In genomic region chr16:62853611-62854126, GRCm38 (mm10) we compare ENCODE assay signal across 8 mouse cellular contexts. TPM values are rescaled to one million over a fixed set of nuclear protein-coding genes. Genes with fewer than 3 reads are reported as not detected.
DNase-seq lines count a peak whose midpoint lies in the region; ATAC-seq and TF ChIP-seq lines count a peak whose summit lies in the region.

No protein-coding gene starts in this region.

- H3K36me3 ChIP-seq in CH12.LX (replicated peaks in 1 of 2; ENCODE audit: control insufficient read depth in 1 of 2, insufficient read depth in 1 of 2, low read length in 1 of 2): no peaks in the 10 kb centered on the region
- H3K36me3 ChIP-seq in forebrain, embryonic 15.5 days: no peaks in the 10 kb centered on the region
- no peaks in the 10 kb centered on the region for H3K36me3 ChIP-seq in liver, embryonic 15.5 days (replicated peaks)

- H3K27me3 ChIP-seq in CH12.LX (replicated peaks): peaks cover 4% of the 10 kb centered on the region
- no peaks in the 10 kb centered on the region for H3K27me3 ChIP-seq in forebrain, embryonic 15.5 days
- no peaks in the 10 kb centered on the region for H3K27me3 ChIP-seq in liver, embryonic 15.5 days

- TF ChIP-seq EP300 in CH12.LX (IDR thresholded peaks at IDR 0.05; ENCODE audit: low read length): peak; percentile 9; the same call in 1 of the 2 replicates

- H3K9ac ChIP-seq in CH12.LX (ENCODE audit: insufficient read depth, low read depth): peak overlapping the region; percentile 64
- peak overlapping the region; percentile 60 for H3K9ac ChIP-seq in forebrain, embryonic 15.5 days (replicated peaks)
- peak overlapping the region; percentile 61; the same call in 1 of the 2 replicates for H3K9ac ChIP-seq in liver, embryonic 15.5 days

- no peaks in the 10 kb centered on the region for H3K79me2 ChIP-seq in CH12.LX (replicated peaks; ENCODE audit: control insufficient read depth, extremely low read depth, insufficient read depth, poor library complexity, severe bottlenecking)

- TF ChIP-seq CTCF in CH12.LX (conservative IDR thresholded peaks at IDR 0.05 in 1 of 2, IDR thresholded peaks at IDR 0.05 in 1 of 2; ENCODE audit: low read depth in 2 of 2, low read length in 2 of 2): no peak

- H3K4me2 ChIP-seq in CH12.LX (ENCODE audit: insufficient read depth, low read depth, poor library complexity, severe bottlenecking): peak overlapping the region; percentile 100
- peak overlapping the region; percentile 70 for H3K4me2 ChIP-seq in forebrain, embryonic 15.5 days (replicated peaks)
- peak overlapping the region; percentile 86 for H3K4me2 ChIP-seq in liver, embryonic 15.5 days

- peak; percentile 27 for DNase-seq in 3134 (ENCODE audit: extremely low read depth, insufficient read length, low spot score)
- no peak for DNase-seq in CH12.LX (ENCODE audit: extremely low read depth)
- no peak for DNase-seq in right cerebral cortex, adult 2 months (ENCODE audit: low spot score in 2 of 2)
- no peak for DNase-seq in thymus, postnatal 4 days
- no peak for DNase-seq in kidney, postnatal 4 days
- no peak for DNase-seq in ovary, adult 18-20 months (ENCODE audit: low spot score)

- dilution Hi-C loops in CH12.LX (cut with MboI; ENCODE audit: extremely low pct_ligation_motif_present, extremely low pct_unique_long_range_greater_than_20kb, low sequenced_read_pairs): no loop called here

- peak overlapping the region; percentile 17 to 69 (median 49) for H3K4me3 ChIP-seq in CH12.LX (replicated peaks in 1 of 3; ENCODE audit: low read depth in 2 of 3, low read length in 2 of 3, poor library complexity in 1 of 3)
- H3K4me3 ChIP-seq in forebrain, embryonic 15.5 days: peak overlapping the region; percentile 49
- peak overlapping the region; percentile 62 for H3K4me3 ChIP-seq in liver, embryonic 15.5 days (replicated peaks)

- no peak for TF ChIP-seq POLR2A in CH12.LX (IDR thresholded peaks at IDR 0.05; ENCODE audit: low read depth, low read length)

- H3K4me1 ChIP-seq in CH12.LX (ENCODE audit: control insufficient read depth in 1 of 2, insufficient read depth in 2 of 2): peaks cover 0 to 14% of the 10 kb centered on the region in 2 experiments; a peak in 3 of 4 replicates
- peaks cover 4% of the 10 kb centered on the region; the same call in 1 of the 2 replicates for H3K4me1 ChIP-seq in forebrain, embryonic 15.5 days
- peaks cover 12% of the 10 kb centered on the region; the same call in 1 of the 2 replicates for H3K4me1 ChIP-seq in liver, embryonic 15.5 days (replicated peaks)

- in situ Hi-C loops in CH12.LX (cut with MboI; ENCODE audit: low pct_ligation_motif_present, low pct_unique_long_range_greater_than_20kb, low sequenced_read_pairs): no loop called here

- TF ChIP-seq RAD21 in CH12.LX (IDR thresholded peaks at IDR 0.05; ENCODE audit: low read depth, low read length): no peak

- H3K27ac ChIP-seq in CH12.LX (ENCODE audit: insufficient read depth, low read depth): no peak overlapping the region
- no peak overlapping the region for H3K27ac ChIP-seq in forebrain, embryonic 15.5 days (replicated peaks)
- no peak overlapping the region for H3K27ac ChIP-seq in liver, embryonic 15.5 days (replicated peaks)

- WGBS in forebrain, embryonic 15.5 days: 17% methylated on average over 3 of the region's 3 CpGs
- WGBS in liver, embryonic 15.5 days (ENCODE audit: insufficient replicate concordance): 9% methylated on average over 3 of the region's 3 CpGs

- no peak for ATAC-seq in forebrain, embryonic 15.5 days (replicated peaks)
- ATAC-seq in liver, embryonic 15.5 days (ENCODE audit: insufficient read depth): no peak

- no peaks in the 10 kb centered on the region for H3K9me3 ChIP-seq in CH12.LX (replicated peaks; ENCODE audit: low read length)
- H3K9me3 ChIP-seq in forebrain, embryonic 15.5 days: no peaks in the 10 kb centered on the region
- no peaks in the 10 kb centered on the region for H3K9me3 ChIP-seq in liver, embryonic 15.5 days (replicated peaks)

TF ChIP-seq in CH12.LX, 34 proteins besides CTCF, POLR2A, EP300 and RAD21:
- TF ChIP-seq MAX (IDR thresholded peaks at IDR 0.05; ENCODE audit: low read length) (0 out of 2 replicates have a peak, but pooled peaks have one; percentile 36), TCF12 (IDR thresholded peaks at IDR 0.05; ENCODE audit: low read depth, low read length) (0 out of 2 replicates have a peak, but pooled peaks have one; percentile 30), BHLHE40 (IDR thresholded peaks at IDR 0.05; ENCODE audit: low read depth, low read length) (0 out of 2 replicates have a peak, but pooled peaks have one; percentile 9), ZC3H11A (IDR thresholded peaks at IDR 0.05; ENCODE audit: low read depth, low read length) (no peak)

RNA-seq across cellular contexts. Expression of gene Pros1, which starts 0.4 kb away (rescaled TPM):
- total RNA-seq in CH12.LX (2012; rRNA removed) (8.4 and 9.7 TPM in 2 replicates), CH12.LX (2014; rRNA removed) (1.3 and 2.3 TPM in 2 replicates)
- 1.6 and 1.8 TPM in 2 replicates for polyA plus RNA-seq in CH12.LX (2012; ENCODE audit: insufficient read length, low read depth)
- 7.3 and 8.5 TPM in 2 replicates for polyA plus RNA-seq in forebrain, embryonic 15.5 days (2015; fragmentation: Nextera tagmentation; extraction: Ambion mirVana)
- polyA plus RNA-seq in liver, embryonic 15.5 days (2015; fragmentation: Nextera tagmentation; extraction: Ambion mirVana): 11.4 and 12.1 TPM in 2 replicates

RNA-seq across cellular contexts. Expression of gene Arl13b, which starts 6.8 kb away (rescaled TPM):
- 7.2 and 10.9 TPM in 2 replicates for total RNA-seq in CH12.LX (2012; rRNA removed)
- 14.5 and 14.9 TPM in 2 replicates for total RNA-seq in CH12.LX (2014; rRNA removed)
- polyA plus RNA-seq in CH12.LX (2012; ENCODE audit: insufficient read length, low read depth): 9.3 and 9.8 TPM in 2 replicates
- polyA plus RNA-seq in forebrain, embryonic 15.5 days (2015; fragmentation: Nextera tagmentation; extraction: Ambion mirVana): 19.8 and 21.0 TPM in 2 replicates
- 3.0 and 4.1 TPM in 2 replicates for polyA plus RNA-seq in liver, embryonic 15.5 days (2015; fragmentation: Nextera tagmentation; extraction: Ambion mirVana)

RNA-seq across cellular contexts. Expression of gene Stx19, which starts 39.2 kb away (rescaled TPM):
- total RNA-seq in CH12.LX (2012; rRNA removed) (not detected in 2 replicates), CH12.LX (2014; rRNA removed) (not detected in 2 replicates)
- polyA plus RNA-seq in CH12.LX (2012; ENCODE audit: insufficient read length, low read depth): 0.08 and 0.11 TPM in 2 replicates
- 0.20 and 0.59 TPM in 2 replicates for polyA plus RNA-seq in forebrain, embryonic 15.5 days (2015; fragmentation: Nextera tagmentation; extraction: Ambion mirVana)
- 0.05 and 0.14 TPM in 2 replicates for polyA plus RNA-seq in liver, embryonic 15.5 days (2015; fragmentation: Nextera tagmentation; extraction: Ambion mirVana)
